Mouse (Mus musculus) CH12.LX (cell line): ENCODE data around the gene Slc6a16.

Source experiments
- CTCF ChIP-seq, 2 experiments: IDR thresholded peaks in 1 of 2; conservative IDR thresholded peaks in 1 of 2; 2 replicates each; pipeline ENCODE4 v1.5.1; 2011 to 2012; ENCODE audit warnings: low read depth in 2 of 2, low read length in 2 of 2, improper control_type of control experiment in 1 of 2, inconsistent platforms in 1 of 2, mild to moderate bottlenecking in 1 of 2, moderate library complexity in 1 of 2
- E2F4 ChIP-seq: IDR thresholded peaks from 2 replicates; pipeline ENCODE4 v1.6.1; 2011; ENCODE audit warnings: low read depth, low read length, improper control_type of control experiment; ENCODE audit not compliant: insufficient replicate concordance
- JUN ChIP-seq: IDR thresholded peaks from 2 replicates; pipeline ENCODE4 v1.6.1; 2011; ENCODE audit warnings: low read depth, mild to moderate bottlenecking, low read length, improper control_type of control experiment, moderate library complexity; ENCODE audit not compliant: insufficient read depth
- MEF2A ChIP-seq: IDR thresholded peaks from 2 replicates; pipeline ENCODE4 v1.6.1; 2014; ENCODE audit warnings: low read depth, mild to moderate bottlenecking, inconsistent platforms, low read length, improper control_type of control experiment, borderline replicate concordance
- SMC3 ChIP-seq: IDR thresholded peaks from 2 replicates; pipeline ENCODE4 v1.6.1; 2011; ENCODE audit warnings: low read depth, low read length, improper control_type of control experiment
- ZMIZ1 ChIP-seq: IDR thresholded peaks from 2 replicates; pipeline ENCODE4 v1.6.1; 2012; ENCODE audit warnings: low read depth, mild to moderate bottlenecking, inconsistent platforms, low read length, improper control_type of control experiment
- ZNF384 ChIP-seq: IDR thresholded peaks from 2 replicates; pipeline ENCODE4 v1.6.1; 2012; ENCODE audit warnings: low read depth, low read length, improper control_type of control experiment, inconsistent platforms

GRCm38 (mm10) chr7:45208260-45208659 lies 32.6 kb upstream of the Slc6a16 start:
- TF ChIP-seq JUN: no peak
- no peak for TF ChIP-seq E2F4
- 0 out of 4 replicates have a peak, but pooled peaks of 1 of the 2 experiments have one; percentile 9 for TF ChIP-seq CTCF (conservative IDR thresholded peaks at IDR 0.05 in 1 of 2, IDR thresholded peaks at IDR 0.05 in 1 of 2; ENCODE audit: low read depth in 2 of 2, low read length in 2 of 2)
- TF ChIP-seq SMC3: no peak
- no peak for TF ChIP-seq ZMIZ1
- TF ChIP-seq MEF2A: no peak
- TF ChIP-seq ZNF384: peak; percentile 29; the same call in 1 of the 2 replicates
